Mouse (Mus musculus) liver, embryonic 14.5 days (tissue): ENCODE measurements around the gene Zfp91. TPM values are rescaled to one million over a fixed set of nuclear protein-coding genes. Genes with fewer than 3 reads are reported as not detected.
"Not testable (repeated sequence)": the region's sequence is repeated elsewhere in the genome, so short reads cannot be mapped to it uniquely, and the experiment has no call there.

Experiments used
- ATAC-seq: fragments of 200-750 bp; cut with Nextera tagmentation; 2 replicates; pipeline ENCODE4 v1.8.0; 2017; ENCODE audit warnings: moderate number of reproducible peaks, mild to moderate bottlenecking, moderate library complexity; ENCODE audit not compliant: insufficient read depth
- DNase-seq, 3 experiments: peaks; one replicate each; pipeline ENCODE4 v3.0.0-alpha.2; 2012 to 2013; ENCODE audit warnings: low read depth in 3 of 3, low spot score in 3 of 3
- H3K27ac ChIP-seq: fragments of 300-500 bp; sonication (generic); 2 replicates; pipeline ENCODE4 v1.5.1; 2014; ENCODE audit warnings: moderate library complexity, mild to moderate bottlenecking, control low read depth, inconsistent platforms
- H3K27me3 ChIP-seq: fragments of 300-500 bp; sonication (generic); 2 replicates; pipeline ENCODE4 v1.6.1; 2014; ENCODE audit warnings: mild to moderate bottlenecking, low read length, moderate library complexity; ENCODE audit not compliant: control insufficient read depth, insufficient read depth
- H3K36me3 ChIP-seq: fragments of 300-500 bp; sonication (generic); replicated peaks from 2 replicates; pipeline ENCODE4 v1.6.1; 2014; ENCODE audit warnings: low read depth; ENCODE audit not compliant: control insufficient read depth, insufficient read depth
- H3K4me1 ChIP-seq, 2 experiments: fragments of 200-500 bp in 1 of 2; fragments of 300-500 bp in 1 of 2; sonication (generic) in 1 of 2; replicated peaks; 2 replicates each; pipeline ENCODE4 v1.6.1; 2012 to 2014; ENCODE audit warnings: antibody characterized with exemption in 1 of 2, inconsistent platforms in 1 of 2, low read length in 1 of 2; ENCODE audit not compliant: control insufficient read depth in 2 of 2, insufficient read depth in 2 of 2
- H3K4me2 ChIP-seq: fragments of 300-500 bp; sonication (generic); 2 replicates; pipeline ENCODE4 v1.6.1; 2014; ENCODE audit warnings: low read depth, mild to moderate bottlenecking, control low read depth, moderate library complexity
- H3K4me3 ChIP-seq, 2 experiments: fragments of 200-500 bp in 1 of 2; fragments of 300-500 bp in 1 of 2; sonication (generic) in 1 of 2; 2 replicates each; pipeline ENCODE4 v1.5.1; 2012 to 2014; ENCODE audit warnings: low read depth in 2 of 2, low read length in 2 of 2, mild to moderate bottlenecking in 2 of 2, control low read depth in 1 of 2, inconsistent platforms in 1 of 2, moderate library complexity in 1 of 2; ENCODE audit not compliant: insufficient read depth in 1 of 2
- H3K9ac ChIP-seq: fragments of 300-500 bp; sonication (generic); replicated peaks from 2 replicates; pipeline ENCODE4 v1.6.1; 2014; ENCODE audit warnings: mild to moderate bottlenecking, control low read depth, moderate library complexity
- H3K9me3 ChIP-seq: fragments of 300-500 bp; sonication (generic); 2 replicates; pipeline ENCODE4 v1.6.1; 2016; ENCODE audit warnings: low read length, mixed read lengths; ENCODE audit not compliant: control insufficient read depth
- CTCF ChIP-seq: IDR thresholded peaks from 2 replicates; pipeline ENCODE4 v1.5.1; 2016; ENCODE audit warnings: antibody characterized with exemption, low read depth, control low read depth
- EP300 ChIP-seq: IDR thresholded peaks from 2 replicates; pipeline ENCODE4 v1.6.1; 2016; ENCODE audit warnings: antibody characterized with exemption, low read depth
- WGBS: fragments of 180-500 bp; shearing (Covaris S2); extraction: QIAGEN DNeasy Blood & Tissue Kit; methylation state at CpG from one replicate; pipeline ENCODE4 v1.1.7; 2014; ENCODE audit not compliant: insufficient replicate concordance; 5-methylcytosine and 5-hydroxymethylcytosine counted together
- polyA plus RNA-seq, 2 experiments: library from polyadenylated mRNA; depleted of rRNA in 1 of 2; stranded (reverse) in 1 of 2; unstranded in 1 of 2; fragments of >200 nt; fragmentation: Nextera tagmentation in 1 of 2; extraction: Ambion mirVana in 1 of 2; gene quantifications; 2 replicates each; pipeline versions ENCODE4 v1.2.1 to v1.2.3; 2012 to 2014

Gene Zfp91
- polyA plus RNA-seq, 2 experiments: 4.8 to 13.5 TPM

DNA sequence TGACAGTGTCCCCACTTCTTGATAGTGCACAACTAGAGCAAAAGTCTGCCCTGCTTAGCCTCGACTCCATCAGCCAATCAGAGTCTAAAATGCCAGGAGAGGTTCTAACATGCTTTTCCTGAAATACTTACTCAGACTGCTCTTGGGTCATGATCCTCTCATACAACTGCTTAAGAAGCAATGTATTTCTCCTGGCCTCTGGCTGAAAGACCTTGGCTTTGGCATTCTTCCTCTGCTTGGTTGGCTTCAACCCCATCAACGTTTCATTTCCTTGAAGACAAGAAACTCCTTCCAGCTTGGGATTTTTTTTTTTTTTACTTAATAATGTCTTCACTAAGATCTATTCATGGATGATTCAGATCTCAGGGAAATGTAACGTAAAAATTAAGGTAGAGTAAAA lies 39.6 kb downstream of the Zfp91 start:
- Histone ChIP-seq H3K27me3 (no peaks in the 10 kb centered on the region), H3K4me2 (no peak overlapping the region), H3K9ac (no peak overlapping the region), H3K27ac (no peak overlapping the region), H3K9me3 (no peaks in the 10 kb centered on the region), H3K4me1 (no peaks in the 10 kb centered on the region), H3K4me3 (no peak overlapping the region), H3K36me3 (no peaks in the 10 kb centered on the region)
- DNase-seq (no peak), ATAC-seq (no peak)
- TF ChIP-seq EP300 (no peak), CTCF (no peak)
- 53% methylated on average over 3 of the region's 3 CpGs for WGBS

DNA sequence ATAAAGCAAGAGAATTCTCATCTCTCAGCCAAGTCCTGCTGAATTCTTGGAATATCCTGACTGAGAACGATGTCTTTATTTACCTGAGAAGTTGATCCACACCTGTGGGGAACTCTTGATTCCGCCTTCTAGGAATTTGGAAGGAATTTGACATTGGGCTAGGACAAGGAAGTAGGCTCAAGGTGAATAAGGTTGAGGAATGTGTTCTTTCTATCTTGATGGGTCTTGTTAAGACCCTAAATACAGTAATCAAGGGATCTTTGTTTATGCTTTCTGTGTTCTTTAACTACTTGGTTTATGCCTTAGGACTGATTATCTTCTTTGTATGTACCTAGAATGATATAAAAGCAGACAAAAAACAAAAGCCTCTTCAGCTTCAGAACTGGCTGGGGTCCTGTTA lies 64.0 kb downstream of the Zfp91 start:
- ATAC-seq (no peak), DNase-seq (no peak)
- Histone ChIP-seq H3K27ac (no peak overlapping the region), H3K4me3 (no peak overlapping the region), H3K4me2 (no peak overlapping the region), H3K4me1 (no peaks in the 10 kb centered on the region), H3K9ac (no peak overlapping the region), H3K9me3 (no peaks in the 10 kb centered on the region), H3K36me3 (no peaks in the 10 kb centered on the region), H3K27me3 (no peaks in the 10 kb centered on the region)
- WGBS: 53% methylated on average over 2 of the region's 2 CpGs
- TF ChIP-seq CTCF: no peak
- TF ChIP-seq EP300: no peak

GRCm38 (mm10) chr19:12731036-12731435 lies 64.9 kb downstream of the Zfp91 start:
- no peak overlapping the region for H3K4me2 ChIP-seq
- H3K4me3 ChIP-seq: no peak overlapping the region
- TF ChIP-seq CTCF (no peak), EP300 (no peak)
- no peak overlapping the region for H3K27ac ChIP-seq
- no peaks in the 10 kb centered on the region for H3K36me3 ChIP-seq
- H3K9ac ChIP-seq: no peak overlapping the region
- 34% methylated on average over 1 of the region's 1 CpGs for WGBS
- no peaks in the 10 kb centered on the region for H3K4me1 ChIP-seq
- DNase-seq (no peak), ATAC-seq (no peak)
- H3K27me3 ChIP-seq: no peaks in the 10 kb centered on the region
- no peaks in the 10 kb centered on the region for H3K9me3 ChIP-seq

DNA sequence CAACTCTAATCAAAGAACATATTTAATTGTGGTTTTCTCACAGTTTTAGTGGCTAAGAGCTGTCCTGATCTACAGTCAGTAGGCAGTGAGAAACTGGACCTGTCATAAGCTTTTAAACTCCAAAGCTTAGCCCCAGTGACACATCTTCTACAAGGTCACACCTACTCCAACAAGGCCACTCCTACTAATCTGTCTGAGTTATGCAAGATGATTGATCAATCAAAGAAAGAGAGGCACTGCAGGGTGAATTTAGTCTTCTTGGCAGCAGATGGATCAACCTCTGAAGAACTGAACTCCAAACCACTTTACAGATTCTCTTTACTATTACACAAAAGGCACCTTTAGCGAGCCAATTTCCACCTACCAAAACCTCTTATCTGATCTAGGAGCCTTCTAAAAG lies 70.1 kb downstream of the Zfp91 start:
- H3K4me3 ChIP-seq: no peak overlapping the region
- DNase-seq: no peak
- H3K27ac ChIP-seq: no peak overlapping the region
- H3K4me2 ChIP-seq: no peak overlapping the region
- H3K36me3 ChIP-seq: no peaks in the 10 kb centered on the region
- WGBS: 45% methylated on average over 1 of the region's 1 CpGs
- no peak for ATAC-seq
- TF ChIP-seq EP300: no peak
- TF ChIP-seq CTCF: no peak
- no peak overlapping the region for H3K9ac ChIP-seq
- no peaks in the 10 kb centered on the region for H3K27me3 ChIP-seq
- no peaks in the 10 kb centered on the region for H3K4me1 ChIP-seq
- no peaks in the 10 kb centered on the region for H3K9me3 ChIP-seq

DNA sequence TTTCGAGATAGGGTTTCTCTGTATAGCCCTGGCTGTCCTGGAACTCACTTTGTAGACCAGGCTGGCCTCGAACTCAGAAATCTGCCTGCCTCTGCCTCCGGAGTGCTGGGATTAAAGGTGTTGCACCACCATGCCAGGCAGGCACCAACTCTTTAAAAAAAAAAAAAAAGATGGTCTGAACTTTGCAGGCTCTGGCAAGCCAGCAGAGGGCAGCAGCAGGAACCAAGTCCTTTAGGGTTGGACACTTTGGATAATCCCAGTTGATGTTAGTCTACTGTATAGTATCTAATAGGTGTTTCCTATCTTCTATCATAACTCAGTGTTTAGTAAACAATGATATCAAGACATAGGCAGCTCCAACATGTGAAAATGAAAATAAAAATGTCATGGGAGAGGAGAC lies 73.6 kb downstream of the Zfp91 start:
- H3K4me1 ChIP-seq: no peaks in the 10 kb centered on the region
- no peak overlapping the region for H3K27ac ChIP-seq
- DNase-seq: no peak
- TF ChIP-seq CTCF: peak; percentile 44
- TF ChIP-seq EP300: no peak
- no peaks in the 10 kb centered on the region for H3K36me3 ChIP-seq
- H3K9ac ChIP-seq: no peak overlapping the region
- no peak overlapping the region for H3K4me2 ChIP-seq
- no peak overlapping the region for H3K4me3 ChIP-seq
- WGBS: 51% methylated on average over 2 of the region's 3 CpGs
- no peak for ATAC-seq
- H3K27me3 ChIP-seq: no peaks in the 10 kb centered on the region
- no peaks in the 10 kb centered on the region for H3K9me3 ChIP-seq

- not testable (repeated sequence) for ATAC-seq, H3K27ac ChIP-seq, H3K9me3 ChIP-seq, DNase-seq, H3K9ac ChIP-seq, H3K4me3 ChIP-seq, H3K27me3 ChIP-seq, H3K36me3 ChIP-seq, H3K4me2 ChIP-seq, H3K4me1 ChIP-seq
- 70% methylated on average over 7 of the region's 7 CpGs for WGBS
Observed at GRCm38 (mm10) chr19:12721596-12721995, 74.3 kb downstream of the Zfp91 start.

DNA sequence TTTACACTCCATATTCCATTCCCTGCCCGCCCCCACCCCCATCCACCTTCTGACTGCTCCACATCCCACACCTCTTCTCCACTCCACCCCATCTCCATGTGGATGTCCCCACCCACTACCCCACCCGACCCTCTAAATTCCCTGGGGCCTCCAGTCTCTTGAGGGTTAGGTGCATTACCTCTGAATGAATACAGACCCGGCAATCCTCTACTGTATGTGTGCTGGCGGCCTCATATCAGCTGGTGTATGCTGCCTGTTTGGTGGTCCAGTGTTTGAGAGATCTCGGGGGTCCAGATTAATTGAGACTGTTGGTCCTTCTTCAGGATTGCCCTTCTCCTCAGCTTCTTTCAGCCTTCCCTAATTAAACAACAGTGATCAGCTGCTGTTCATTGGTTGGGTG lies 75.0 kb downstream of the Zfp91 start:
- H3K4me2 ChIP-seq, H3K9me3 ChIP-seq, ATAC-seq, H3K9ac ChIP-seq, H3K27ac ChIP-seq, H3K27me3 ChIP-seq, H3K4me3 ChIP-seq, DNase-seq, H3K36me3 ChIP-seq, H3K4me1 ChIP-seq: not testable (repeated sequence)
- 60% methylated on average over 5 of the region's 5 CpGs for WGBS
